Mouse (Mus musculus) thymus, adult 2 months (tissue): Measurements from ENCODE around the gene Sema6d. TPM values are rescaled to one million over a fixed set of nuclear protein-coding genes. Genes with fewer than 3 reads are reported as not detected.

Experiments
- DNase-seq: peaks from one replicate; pipeline ENCODE4 v3.0.0; 2021
- H3K27ac ChIP-seq: fragments of 200-500 bp; 2 replicates; pipeline ENCODE4 v1.5.1; 2012; ENCODE audit warnings: low read length, control low read depth; ENCODE audit not compliant: control insufficient read depth, insufficient read depth
- H3K27me3 ChIP-seq: fragments of 200-500 bp; 2 replicates; pipeline ENCODE4 v1.6.1; 2012; ENCODE audit warnings: mild to moderate bottlenecking, low read length, moderate library complexity, mixed read lengths; ENCODE audit not compliant: control insufficient read depth, insufficient read depth
- H3K36me3 ChIP-seq: fragments of 200-500 bp; 2 replicates; pipeline ENCODE4 v1.6.1; 2012; ENCODE audit warnings: mild to moderate bottlenecking, low read length, moderate library complexity; ENCODE audit not compliant: control insufficient read depth, insufficient read depth
- H3K4me1 ChIP-seq: fragments of 200-500 bp; replicated peaks from 2 replicates; pipeline ENCODE4 v1.6.1; 2012; ENCODE audit warnings: low read length; ENCODE audit not compliant: control insufficient read depth, insufficient read depth
- H3K4me3 ChIP-seq: fragments of 200-500 bp; 2 replicates; pipeline ENCODE4 v1.5.1; 2012; ENCODE audit warnings: mild to moderate bottlenecking, low read length, control low read depth, moderate library complexity; ENCODE audit not compliant: control insufficient read depth, insufficient read depth
- CTCF ChIP-seq: fragments of 200-500 bp; IDR thresholded peaks from 2 replicates; pipeline ENCODE4 v1.5.1; 2012; ENCODE audit warnings: mild to moderate bottlenecking, control low read depth, low read length, moderate library complexity, borderline replicate concordance; ENCODE audit not compliant: control insufficient read depth, poor library complexity, insufficient read depth; ENCODE audit errors: extremely low read depth
- POLR2A ChIP-seq: fragments of 200-500 bp; IDR thresholded peaks from 2 replicates; pipeline ENCODE4 v1.6.1; 2012; ENCODE audit warnings: mild to moderate bottlenecking, low read length, control low read depth, moderate library complexity; ENCODE audit not compliant: control insufficient read depth, poor library complexity, insufficient read depth; ENCODE audit errors: extremely low read depth
- WGBS: fragments of 180-500 bp; shearing (Covaris S2); methylation state at CpG from one replicate; pipeline ENCODE4 v1.1.7; 2018; 5-methylcytosine and 5-hydroxymethylcytosine counted together
- polyA plus RNA-seq: library from polyadenylated mRNA; depleted of rRNA; stranded (reverse); fragments of >200 nt; gene quantifications from 2 replicates; pipeline ENCODE4 v1.2.3, GENCODE M21; 2012

The Sema6d gene
- polyA plus RNA-seq, 1 experiment, result 4.6 TPM

DNA sequence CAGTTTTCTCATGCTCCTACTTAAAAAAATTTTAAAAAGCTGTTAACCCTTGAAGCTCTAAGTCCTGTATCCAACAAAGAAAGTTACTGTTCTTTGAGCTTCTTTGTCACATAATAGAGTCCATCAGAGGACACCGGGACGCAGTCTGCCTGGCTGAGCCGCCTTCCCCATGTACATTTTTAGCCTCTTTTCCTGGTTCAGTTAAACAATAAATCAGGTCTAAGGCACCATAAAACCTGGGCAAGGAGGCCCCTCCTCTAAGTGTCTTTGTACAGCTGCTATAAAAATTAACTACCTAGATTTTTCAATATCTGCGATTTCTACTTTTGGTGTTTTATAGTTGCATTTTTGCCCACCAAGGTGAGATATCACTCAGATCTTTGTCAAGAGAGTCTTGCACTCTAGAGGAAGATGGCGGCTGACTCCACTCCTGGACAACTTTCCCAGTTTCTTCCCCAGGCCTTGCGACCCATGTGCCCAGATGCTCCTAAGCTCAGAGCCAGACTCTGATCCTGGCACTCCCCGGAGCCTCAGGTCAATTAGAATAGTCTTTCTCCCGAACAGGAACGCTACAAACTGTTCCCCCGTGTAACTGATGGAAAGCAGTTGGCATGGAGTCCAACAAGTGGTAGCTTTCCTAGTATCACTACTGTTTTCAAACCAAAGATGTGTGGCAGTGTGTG is 534.6 kb downstream of the Sema6d start:
- H3K27ac ChIP-seq, result no peak overlapping the region
- H3K36me3 ChIP-seq, result no peaks in the 10 kb centered on the region
- H3K4me3 ChIP-seq, result no peak overlapping the region
- 92% methylated on average over 10 of the region's 10 CpGs for WGBS
- TF ChIP-seq CTCF (no peak), POLR2A (no peak)
- no peaks in the 10 kb centered on the region for H3K4me1 ChIP-seq
- no peaks in the 10 kb centered on the region for H3K27me3 ChIP-seq
- DNase-seq, result no peak

DNA sequence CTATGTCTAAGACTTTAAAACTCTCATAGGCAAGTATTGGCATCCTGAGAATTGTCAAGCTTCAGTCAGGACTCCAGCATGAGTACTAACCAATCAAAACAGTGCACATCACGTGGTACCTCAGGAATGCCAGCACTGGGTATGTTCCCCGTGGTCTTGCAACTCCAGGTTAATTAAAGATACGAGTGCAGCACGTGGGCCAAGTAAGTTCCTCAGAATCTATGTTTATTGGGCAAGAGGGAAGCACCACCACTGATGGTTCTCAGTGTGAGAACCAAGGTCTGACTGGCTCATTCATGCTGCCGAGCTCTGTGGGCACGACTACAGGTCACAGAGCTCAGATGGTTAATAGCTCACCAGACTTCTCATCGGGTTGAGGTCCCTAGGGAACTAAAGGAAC is 536.7 kb downstream of the Sema6d start:
- no peaks in the 10 kb centered on the region for H3K36me3 ChIP-seq
- no peak overlapping the region for H3K4me3 ChIP-seq
- WGBS, result 91% methylated on average over 7 of the region's 7 CpGs
- H3K27me3 ChIP-seq, result no peaks in the 10 kb centered on the region
- TF ChIP-seq CTCF (no peak), POLR2A (no peak)
- no peak overlapping the region for H3K27ac ChIP-seq
- no peaks in the 10 kb centered on the region for H3K4me1 ChIP-seq
- no peak for DNase-seq

DNA sequence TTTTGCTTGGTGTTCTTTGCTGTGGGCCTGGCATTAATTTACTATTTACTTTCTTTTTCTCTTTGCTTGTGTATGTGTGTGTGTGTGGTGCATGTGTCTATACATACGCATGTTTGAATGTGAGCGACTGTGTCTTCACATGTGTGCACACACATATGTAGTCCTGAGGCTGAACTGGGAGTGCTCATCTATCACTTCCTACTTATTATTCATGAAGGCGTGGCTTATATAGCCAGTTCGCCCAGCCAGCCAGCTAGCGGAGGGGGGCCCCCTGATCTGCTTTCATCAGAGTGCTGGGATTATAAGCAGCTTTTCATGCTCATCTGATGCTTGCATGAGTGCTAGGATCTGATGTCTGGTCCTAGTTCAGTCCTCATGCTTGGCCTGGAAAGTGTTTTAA is 537.9 kb downstream of the Sema6d start:
- TF ChIP-seq POLR2A (no peak), CTCF (no peak)
- Histone ChIP-seq H3K27ac (no peak overlapping the region), H3K4me1 (no peaks in the 10 kb centered on the region), H3K36me3 (no peaks in the 10 kb centered on the region), H3K27me3 (no peaks in the 10 kb centered on the region), H3K4me3 (no peak overlapping the region)
- WGBS, result 88% methylated on average over 5 of the region's 5 CpGs
- no peak for DNase-seq

GRCm38 (mm10) chr2:124628701-124629100 is 538.9 kb downstream of the Sema6d start:
- no peak for DNase-seq
- H3K4me1 ChIP-seq, result no peaks in the 10 kb centered on the region
- TF ChIP-seq POLR2A (no peak), CTCF (no peak)
- H3K4me3 ChIP-seq, result no peak overlapping the region
- H3K36me3 ChIP-seq, result no peaks in the 10 kb centered on the region
- no peaks in the 10 kb centered on the region for H3K27me3 ChIP-seq
- no peak overlapping the region for H3K27ac ChIP-seq
- 95% methylated on average over 7 of the region's 7 CpGs for WGBS

DNA sequence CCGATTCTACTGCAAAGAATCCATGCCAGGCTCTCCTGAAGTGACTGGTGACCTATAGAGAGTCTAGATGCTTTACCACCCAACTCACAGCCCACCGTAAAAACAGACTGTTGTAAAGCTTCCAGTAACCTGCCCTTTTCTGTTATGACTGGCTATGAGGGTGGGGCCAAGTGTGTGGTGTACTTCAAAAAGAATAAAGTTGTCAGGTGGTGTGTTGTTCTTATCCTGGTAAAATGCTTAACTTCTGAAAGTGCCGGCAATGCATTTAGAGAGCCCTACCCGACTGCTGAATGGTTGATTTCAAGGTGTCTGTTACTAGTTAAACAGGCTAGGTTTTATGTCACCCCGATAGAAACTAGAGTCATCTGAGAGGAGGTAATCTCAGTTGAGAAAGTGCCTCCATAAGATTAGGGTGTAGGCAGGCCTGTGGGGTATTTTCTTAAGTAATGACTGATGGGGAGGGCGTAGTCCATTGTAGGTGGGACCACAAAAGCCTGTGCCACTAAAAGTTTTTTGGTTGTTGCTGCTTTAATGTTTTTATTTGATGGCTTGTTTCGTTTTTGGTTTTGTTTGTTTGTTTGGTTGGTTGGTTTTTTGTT is 544.7 kb downstream of the Sema6d start:
- DNase-seq, result no peak
- Histone ChIP-seq H3K36me3 (no peaks in the 10 kb centered on the region), H3K4me1 (no peaks in the 10 kb centered on the region), H3K4me3 (no peak overlapping the region), H3K27me3 (no peaks in the 10 kb centered on the region), H3K27ac (no peak overlapping the region)
- 93% methylated on average over 7 of the region's 7 CpGs for WGBS
- TF ChIP-seq POLR2A, result no peak
- no peak for TF ChIP-seq CTCF

- Histone ChIP-seq H3K4me1 (no peaks in the 10 kb centered on the region), H3K36me3 (no peaks in the 10 kb centered on the region), H3K27me3 (no peaks in the 10 kb centered on the region), H3K4me3 (no peak overlapping the region), H3K27ac (no peak overlapping the region)
- TF ChIP-seq POLR2A, result no peak
- no peak for TF ChIP-seq CTCF
- DNase-seq, result no peak
- 83% methylated on average over 8 of the region's 8 CpGs for WGBS
Measured at GRCm38 (mm10) chr2:124635271-124635865, 545.6 kb downstream of the Sema6d start.
